Mouse (Mus musculus) heart, embryonic 11.5 days (tissue): ENCODE data around the gene Nptxr. TPM values are rescaled to one million over a fixed set of nuclear protein-coding genes. Genes with fewer than 3 reads are reported as not detected.

ENCODE experiments used
- ATAC-seq: fragments of 200-750 bp; cut with Nextera tagmentation; replicated peaks from 2 replicates; pipeline ENCODE4 v1.8.0; 2017; ENCODE audit warnings: moderate library complexity; ENCODE audit not compliant: insufficient number of reproducible peaks, low FRiP score, low TSS enrichment
- H3K27ac ChIP-seq: fragments of 300-500 bp; sonication (generic); 2 replicates; pipeline ENCODE4 v1.5.1; 2014; ENCODE audit warnings: mild to moderate bottlenecking, low read depth, low read length
- H3K27me3 ChIP-seq: fragments of 300-500 bp; sonication (generic); 2 replicates; pipeline ENCODE4 v1.6.1; 2014; ENCODE audit warnings: mild to moderate bottlenecking, low read length, mixed read lengths; ENCODE audit not compliant: control insufficient read depth, insufficient read depth
- H3K36me3 ChIP-seq: fragments of 300-500 bp; sonication (generic); 2 replicates; pipeline ENCODE4 v1.6.1; 2014; ENCODE audit warnings: mild to moderate bottlenecking, low read length, moderate library complexity, mixed read lengths; ENCODE audit not compliant: control insufficient read depth, insufficient read depth
- H3K4me1 ChIP-seq: fragments of 300-500 bp; sonication (generic); 2 replicates; pipeline ENCODE4 v1.6.1; 2014; ENCODE audit warnings: low read length; ENCODE audit not compliant: control insufficient read depth, insufficient read depth
- H3K4me2 ChIP-seq: fragments of 300-500 bp; sonication (generic); 2 replicates; pipeline ENCODE4 v1.6.1; 2014; ENCODE audit warnings: mild to moderate bottlenecking, moderate library complexity
- H3K4me3 ChIP-seq: fragments of 300-500 bp; sonication (generic); 2 replicates; pipeline ENCODE4 v1.5.1; 2014; ENCODE audit warnings: low read depth, low read length
- H3K9ac ChIP-seq: fragments of 300-500 bp; sonication (generic); 2 replicates; pipeline ENCODE4 v1.6.1; 2014; ENCODE audit warnings: mild to moderate bottlenecking, low read depth, low read length, moderate library complexity
- H3K9me3 ChIP-seq: fragments of 300-500 bp; sonication (generic); replicated peaks from 2 replicates; pipeline ENCODE4 v1.6.1; 2016; ENCODE audit warnings: low read length; ENCODE audit not compliant: control insufficient read depth
- WGBS: fragments of 180-500 bp; shearing (Covaris S2); extraction: QIAGEN DNeasy Blood & Tissue Kit; methylation state at CpG from one replicate; pipeline ENCODE4 v1.1.7; 2014; ENCODE audit not compliant: insufficient replicate concordance; 5-methylcytosine and 5-hydroxymethylcytosine counted together
- polyA plus RNA-seq: library from polyadenylated mRNA; unstranded; fragments of >200 nt; fragmentation: Nextera tagmentation; extraction: Ambion mirVana; gene quantifications from 2 replicates; pipeline ENCODE4 v1.2.1, GENCODE M21; 2014

Nptxr gene
- polyA plus RNA-seq, 1 experiment from 2014 or later = 0.83 TPM

GRCm38 (mm10) chr15:79833251-79834050 is 28.9 kb upstream of the Nptxr start:
- Histone ChIP-seq H3K27me3 (no peaks in the 10 kb centered on the region), H3K9ac (peak overlapping the region; percentile 90), H3K36me3 (no peaks in the 10 kb centered on the region), H3K9me3 (no peaks in the 10 kb centered on the region), H3K4me2 (peak overlapping the region; percentile 82), H3K4me1 (peaks cover 23% of the 10 kb centered on the region), H3K4me3 (peak overlapping the region; percentile 87), H3K27ac (peak overlapping the region; percentile 80)
- under 1% methylated on average over 41 of the region's 41 CpGs for WGBS
- peak; percentile 9; the same call in 1 of the 2 replicates for ATAC-seq

DNA sequence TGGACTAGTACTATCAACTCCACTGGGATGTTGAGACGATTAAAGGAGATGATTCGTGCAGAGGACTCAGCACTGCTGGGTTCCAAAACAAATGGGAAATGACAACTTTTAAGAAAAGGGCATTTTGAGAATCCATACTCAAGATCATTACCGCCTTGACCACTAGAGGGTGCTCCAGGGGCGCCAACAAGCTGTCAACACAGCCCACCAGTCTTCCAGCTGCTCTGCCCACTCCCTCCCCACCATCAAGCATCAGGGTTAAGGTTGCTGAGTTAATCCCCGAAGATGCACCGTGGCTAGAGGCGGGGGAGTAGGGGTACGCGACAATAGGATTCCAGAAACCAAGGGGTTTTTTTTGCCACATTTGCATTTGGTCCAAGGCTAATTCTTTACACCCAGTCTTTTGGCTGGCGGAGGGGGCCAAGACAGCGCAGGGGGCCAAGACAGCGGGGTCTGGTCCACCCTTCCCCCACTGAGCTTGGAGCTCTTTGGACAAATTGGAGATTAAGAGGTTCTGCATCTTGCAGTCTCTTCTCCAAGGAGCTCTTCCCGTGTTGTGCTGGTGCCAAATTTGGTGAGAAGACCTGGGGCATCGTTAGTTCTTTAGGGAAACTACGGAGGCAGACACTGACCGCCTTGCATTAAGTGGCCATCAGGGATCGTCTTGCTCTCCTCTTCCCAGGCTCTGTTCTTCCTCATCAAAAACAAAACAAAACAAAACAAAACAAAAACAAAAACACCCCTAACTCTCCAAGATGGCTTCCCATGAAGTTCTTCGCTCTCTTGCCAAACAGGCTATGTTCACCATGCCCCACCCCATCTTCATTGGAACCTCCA is 27.7 kb upstream of the Nptxr start:
- Histone ChIP-seq H3K4me2 (peak overlapping the region; percentile 82), H3K27ac (no peak overlapping the region), H3K36me3 (peaks cover 1% of the 10 kb centered on the region; the same call in 1 of the 2 replicates), H3K4me3 (peak overlapping the region; percentile 87), H3K4me1 (peaks cover 24% of the 10 kb centered on the region), H3K27me3 (no peaks in the 10 kb centered on the region), H3K9ac (peak overlapping the region; percentile 90; the same call in 1 of the 2 replicates), H3K9me3 (no peaks in the 10 kb centered on the region)
- ATAC-seq = no peak
- 27% methylated on average over 18 of the region's 18 CpGs for WGBS

DNA sequence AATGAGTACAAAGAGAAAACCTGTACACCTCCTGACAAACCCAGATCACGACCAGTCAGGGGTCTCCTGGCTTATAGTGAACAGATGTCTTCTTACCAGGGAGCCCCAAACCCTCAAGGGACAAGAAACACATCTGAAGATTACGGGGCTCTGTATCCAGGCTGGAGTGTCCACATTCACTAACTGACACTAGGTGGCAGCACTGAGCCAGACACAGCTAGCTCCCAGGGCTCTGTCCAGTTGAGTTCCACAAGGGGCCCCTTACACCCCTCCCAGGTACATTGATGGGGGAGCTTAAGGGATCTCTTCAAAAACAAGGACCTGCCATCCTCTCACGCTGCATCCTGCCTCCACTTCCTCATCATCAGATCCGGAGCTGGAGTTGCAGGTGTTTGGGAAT is 25.8 kb upstream of the Nptxr start:
- Histone ChIP-seq H3K27ac (no peak overlapping the region), H3K4me3 (no peak overlapping the region), H3K9ac (no peak overlapping the region), H3K4me1 (peaks cover 24% of the 10 kb centered on the region), H3K27me3 (no peaks in the 10 kb centered on the region), H3K4me2 (no peak overlapping the region), H3K9me3 (no peaks in the 10 kb centered on the region), H3K36me3 (peaks cover 3% of the 10 kb centered on the region; the same call in 1 of the 2 replicates)
- no peak for ATAC-seq
- WGBS = 13% methylated on average over 4 of the region's 4 CpGs

DNA sequence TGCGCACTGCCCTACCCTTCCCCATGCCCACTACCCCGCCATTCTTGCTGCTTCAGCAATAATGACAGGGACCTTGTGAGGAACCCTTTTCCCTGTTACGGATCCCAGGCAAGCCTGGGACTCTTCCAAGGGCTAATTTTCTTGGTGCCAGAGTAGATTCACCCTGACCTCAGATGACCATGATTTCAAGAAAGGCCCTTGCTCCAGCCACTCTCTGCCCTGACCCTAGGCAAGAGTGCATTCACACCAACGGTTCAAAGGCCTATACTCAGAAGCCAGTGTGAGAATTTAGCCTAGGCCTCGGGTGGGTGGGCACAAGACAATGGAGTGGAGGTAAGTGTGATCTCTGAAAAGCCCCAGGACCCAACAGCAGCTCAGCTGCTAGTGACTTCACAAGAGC is 24.9 kb upstream of the Nptxr start:
- no peak overlapping the region for H3K27ac ChIP-seq
- H3K4me1 ChIP-seq = peaks cover 24% of the 10 kb centered on the region
- H3K27me3 ChIP-seq = no peaks in the 10 kb centered on the region
- peaks cover 3% of the 10 kb centered on the region; the same call in 1 of the 2 replicates for H3K36me3 ChIP-seq
- H3K9ac ChIP-seq = no peak overlapping the region
- H3K4me2 ChIP-seq = no peak overlapping the region
- no peak for ATAC-seq
- WGBS = 74% methylated on average over 5 of the region's 5 CpGs
- no peaks in the 10 kb centered on the region for H3K9me3 ChIP-seq
- H3K4me3 ChIP-seq = no peak overlapping the region

DNA sequence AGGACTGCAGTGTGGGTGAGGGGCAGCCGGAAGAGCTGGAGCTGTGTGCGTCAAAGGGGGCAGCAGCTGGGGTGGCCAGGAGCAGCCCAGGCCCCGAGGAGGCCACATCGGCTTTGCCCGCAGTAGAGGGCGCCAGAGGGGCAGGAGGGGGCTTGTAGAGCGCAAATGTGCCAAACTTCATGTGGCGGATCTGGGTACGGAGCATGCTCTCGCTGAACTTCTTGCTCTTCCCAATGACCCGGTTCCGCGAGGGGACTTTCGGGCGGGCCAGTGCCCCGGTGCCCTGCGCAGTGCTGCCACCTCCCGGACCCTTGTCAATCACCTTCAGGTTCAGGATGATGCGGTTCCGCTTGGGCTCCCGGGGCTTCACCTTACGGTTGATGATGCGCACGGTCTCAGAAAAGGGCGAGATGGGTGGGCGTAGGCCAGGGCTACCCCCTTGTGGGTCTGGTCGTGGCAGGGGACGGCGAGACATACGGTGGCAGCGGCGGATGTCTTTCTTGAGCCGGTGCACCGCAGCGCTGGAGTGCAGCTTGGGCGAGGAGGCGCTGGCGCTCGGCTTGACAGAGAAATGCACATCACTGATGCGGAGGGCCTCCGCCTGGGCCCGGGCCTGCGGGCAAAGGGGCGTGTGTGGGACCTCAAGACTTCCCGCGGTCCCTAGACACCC is 23.9 kb upstream of the Nptxr start:
- H3K9me3 ChIP-seq = no peaks in the 10 kb centered on the region
- no peak overlapping the region for H3K27ac ChIP-seq
- no peak overlapping the region for H3K9ac ChIP-seq
- WGBS = 44% methylated on average over 46 of the region's 46 CpGs
- H3K4me3 ChIP-seq = no peak overlapping the region
- H3K27me3 ChIP-seq = no peaks in the 10 kb centered on the region
- H3K36me3 ChIP-seq = peaks cover 3% of the 10 kb centered on the region; the same call in 1 of the 2 replicates
- no peak for ATAC-seq
- H3K4me2 ChIP-seq = peak overlapping the region; percentile 36
- H3K4me1 ChIP-seq = peaks cover 26% of the 10 kb centered on the region

DNA sequence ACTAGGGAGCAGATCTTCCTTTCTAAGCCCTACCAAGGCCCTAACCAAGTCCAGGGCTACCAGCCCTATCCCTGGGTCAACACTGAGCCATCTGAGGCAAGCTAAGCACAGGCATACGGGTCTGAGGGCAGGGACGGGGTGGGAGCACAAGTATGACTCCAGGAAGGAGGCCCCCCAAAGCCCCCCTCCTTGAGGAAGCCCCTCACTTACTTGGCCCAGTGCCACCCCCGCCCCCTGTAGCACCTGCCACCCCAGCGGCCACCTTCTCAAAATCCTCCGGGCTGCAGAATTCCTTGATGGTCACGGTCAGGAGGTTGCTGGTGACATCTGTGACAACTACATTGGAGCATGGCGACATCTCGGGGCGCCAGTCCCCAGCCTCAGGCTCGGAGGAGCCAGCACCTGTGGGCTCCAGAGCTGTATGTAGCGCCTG is 23.2 kb upstream of the Nptxr start:
- peaks cover 6% of the 10 kb centered on the region; the same call in 1 of the 2 replicates for H3K36me3 ChIP-seq
- no peaks in the 10 kb centered on the region for H3K27me3 ChIP-seq
- peaks cover 21% of the 10 kb centered on the region for H3K4me1 ChIP-seq
- no peaks in the 10 kb centered on the region for H3K9me3 ChIP-seq
- ATAC-seq = no peak
- H3K4me3 ChIP-seq = no peak overlapping the region
- H3K27ac ChIP-seq = no peak overlapping the region
- H3K9ac ChIP-seq = no peak overlapping the region
- 85% methylated on average over 11 of the region's 11 CpGs for WGBS
- no peak overlapping the region for H3K4me2 ChIP-seq

DNA sequence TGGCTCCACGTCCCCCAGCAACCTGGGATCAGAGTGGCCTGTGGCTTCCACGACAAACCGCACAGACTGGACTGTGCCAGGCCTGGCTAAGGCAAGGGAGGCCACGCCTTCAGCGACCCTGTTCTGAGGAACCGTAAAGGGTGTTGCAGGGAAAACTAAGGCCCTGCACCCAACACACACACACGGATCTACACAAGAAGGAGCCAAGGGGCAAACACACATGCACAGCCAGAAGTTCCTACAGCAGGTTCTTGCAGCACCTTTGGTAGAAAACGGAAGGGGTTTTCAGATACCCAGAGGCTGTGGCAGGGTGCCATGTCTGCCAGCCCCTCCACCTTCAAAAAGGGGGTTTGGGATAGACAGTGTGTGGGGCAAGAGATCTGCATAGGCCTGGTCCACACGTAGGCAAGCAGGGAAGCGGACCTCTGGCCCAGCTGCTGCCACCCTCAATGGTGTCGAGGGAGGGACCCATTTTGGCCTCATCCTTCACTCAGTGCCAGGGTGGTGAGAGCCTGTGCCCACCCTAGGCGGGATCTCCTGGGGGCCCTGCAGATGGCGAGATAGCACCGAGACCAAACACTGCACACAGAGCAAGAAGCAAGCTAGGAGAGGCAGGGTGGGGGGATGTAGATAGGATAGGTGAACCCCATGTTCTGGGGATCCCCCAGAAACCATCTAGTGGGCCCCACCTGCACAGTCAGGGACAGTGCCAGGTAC is 22.7 kb upstream of the Nptxr start:
- H3K27ac ChIP-seq = no peak overlapping the region
- no peak overlapping the region for H3K4me2 ChIP-seq
- H3K36me3 ChIP-seq = peaks cover 6% of the 10 kb centered on the region; the same call in 1 of the 2 replicates
- H3K9me3 ChIP-seq = no peaks in the 10 kb centered on the region
- no peak for ATAC-seq
- H3K4me3 ChIP-seq = no peak overlapping the region
- H3K27me3 ChIP-seq = no peaks in the 10 kb centered on the region
- WGBS = 89% methylated on average over 14 of the region's 14 CpGs
- H3K4me1 ChIP-seq = peaks cover 21% of the 10 kb centered on the region
- H3K9ac ChIP-seq = no peak overlapping the region
